Mouse (Mus musculus) brain, embryonic 14.5 days (tissue): ENCODE data around the gene Art3. TPM values are rescaled to one million over a fixed set of nuclear protein-coding genes. Genes with fewer than 3 reads are reported as not detected.
A peak's percentile ranks its signal among the peaks of the same experiment; 100 is the strongest.

ENCODE experiments used
- DNase-seq: peaks from one replicate; pipeline ENCODE4 v3.0.0-alpha.2; 2011; ENCODE audit warnings: low read depth
- CTCF ChIP-seq: fragments of 200-500 bp; IDR thresholded peaks from 2 replicates; pipeline ENCODE4 v1.5.1; 2012; ENCODE audit warnings: inconsistent platforms, mild to moderate bottlenecking, moderate library complexity, borderline replicate concordance; ENCODE audit not compliant: insufficient read depth, insufficient read length; ENCODE audit errors: extremely low read depth
- POLR2A ChIP-seq: fragments of 200-500 bp; IDR thresholded peaks from 2 replicates; pipeline ENCODE4 v1.6.1; 2012; ENCODE audit warnings: mild to moderate bottlenecking, inconsistent platforms, borderline replicate concordance; ENCODE audit not compliant: poor library complexity, insufficient read depth, insufficient read length, severe bottlenecking; ENCODE audit errors: extremely low read depth
- polyA plus RNA-seq: library from polyadenylated mRNA; depleted of rRNA; stranded (reverse); fragments of >200 nt; gene quantifications from 2 replicates; pipeline ENCODE4 v1.2.3, GENCODE M21; 2012; rRNA removed

The Art3 gene
- polyA plus RNA-seq, 1 experiment = 3.8 TPM

GRCm38 (mm10) chr5:92438540-92438939, 106.9 kb downstream of the Art3 start:
- DNase-seq = no peak
- TF ChIP-seq CTCF (no peak), POLR2A (no peak)

GRCm38 (mm10) chr5:92441494-92441893, 109.9 kb downstream of the Art3 start:
- no peak for DNase-seq
- TF ChIP-seq POLR2A (no peak), CTCF (no peak)

DNA sequence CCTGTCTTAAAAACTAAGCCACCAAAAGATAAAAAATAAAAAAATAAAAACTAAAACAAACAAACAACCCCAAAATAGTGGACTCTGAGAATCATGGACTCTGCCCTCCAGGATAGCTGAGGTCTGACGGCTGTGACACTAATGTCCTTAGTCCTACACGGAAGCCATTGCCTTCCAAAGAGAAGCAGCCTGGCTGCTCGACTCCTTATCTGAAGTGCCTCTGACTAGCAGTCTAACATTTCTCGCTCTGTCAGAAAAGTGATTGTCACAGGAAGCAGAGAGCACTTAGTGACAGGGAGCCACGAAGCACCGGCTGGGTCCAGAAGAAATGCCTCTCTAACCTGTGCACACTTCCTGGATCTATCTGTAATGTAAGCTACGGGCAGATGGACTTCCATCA, 111.3 kb downstream of the Art3 start:
- no peak for DNase-seq
- TF ChIP-seq POLR2A (no peak), CTCF (no peak)

GRCm38 (mm10) chr5:92445016-92445415, 113.4 kb downstream of the Art3 start:
- TF ChIP-seq POLR2A (no peak), CTCF (no peak)
- no peak for DNase-seq

GRCm38 (mm10) chr5:92446736-92447135, 115.1 kb downstream of the Art3 start:
- TF ChIP-seq POLR2A (no peak), CTCF (no peak)
- no peak for DNase-seq

GRCm38 (mm10) chr5:92452876-92453275, 121.2 kb downstream of the Art3 start:
- TF ChIP-seq CTCF (no peak), POLR2A (no peak)
- no peak for DNase-seq

GRCm38 (mm10) chr5:92457410-92457809, 125.8 kb downstream of the Art3 start:
- DNase-seq = no peak
- TF ChIP-seq CTCF = no peak

GRCm38 (mm10) chr5:92458726-92459125, 127.1 kb downstream of the Art3 start:
- TF ChIP-seq POLR2A (no peak), CTCF (no peak)
- no peak for DNase-seq

GRCm38 (mm10) chr5:92461321-92461720, 129.7 kb downstream of the Art3 start:
- TF ChIP-seq POLR2A (no peak), CTCF (peak; percentile 70)

More at GRCm38 (mm10) chr5:92461321-92461720, 129.7 kb downstream of the Art3 start:
- peak; percentile 61 for DNase-seq

Other genes with a start within 250 kb of the Art3 start
- gene G3bp2, start 248.1 kb upstream of the Art3 start, polyA plus RNA-seq = 117 and 172 TPM in 2 replicates
- gene Uso1, start 193.9 kb upstream of the Art3 start, polyA plus RNA-seq = 39.4 and 46.2 TPM in 2 replicates
- gene U90926, start 116.4 kb upstream of the Art3 start, polyA plus RNA-seq = not detected in 2 replicates
- 0.74 and 1.3 TPM in 2 replicates for gene Ppef2, start 75.5 kb upstream of the Art3 start, polyA plus RNA-seq
- 9.4 and 15.5 TPM in 2 replicates for gene Naaa, start 53.7 kb upstream of the Art3 start, polyA plus RNA-seq
- 18.7 and 25.4 TPM in 2 replicates for gene Sdad1, start 21.3 kb upstream of the Art3 start, polyA plus RNA-seq
- gene Cxcl9, start 3.7 kb upstream of the Art3 start, polyA plus RNA-seq = 0.03 TPM in 1 of 2 replicates, not detected in the other
- 0.69 and 0.70 TPM in 2 replicates for gene Cxcl10, start 17.1 kb downstream of the Art3 start, polyA plus RNA-seq
- gene Nup54, start 103.4 kb downstream of the Art3 start, polyA plus RNA-seq = 53.3 and 53.6 TPM in 2 replicates
- 57.4 and 71.5 TPM in 2 replicates for gene Scarb2, start 175.0 kb downstream of the Art3 start, polyA plus RNA-seq
- 0.37 and 0.56 TPM in 2 replicates for gene Fam47e, start 223.2 kb downstream of the Art3 start, polyA plus RNA-seq